Mouse (Mus musculus) heart, adult 2 months (tissue): ENCODE results near the gene Sfxn3. TPM values are rescaled to one million over a fixed set of nuclear protein-coding genes. Genes with fewer than 3 reads are reported as not detected.
A peak's percentile ranks its signal among the peaks of the same experiment; 100 is the strongest.

ENCODE experiments used
- DNase-seq, 2 experiments: peaks; one replicate each; pipeline ENCODE4 v3.0.0; 2021
- H3K27ac ChIP-seq: fragments of 200-600 bp; 2 replicates; pipeline ENCODE4 v1.8.1; 2022
- H3K27me3 ChIP-seq: fragments of 200-500 bp; 2 replicates; pipeline ENCODE4 v1.6.1; 2012; ENCODE audit warnings: mild to moderate bottlenecking, low read length, inconsistent platforms, mixed read lengths; ENCODE audit not compliant: control insufficient read depth, insufficient read depth
- H3K36me3 ChIP-seq: fragments of 200-500 bp; 2 replicates; pipeline ENCODE4 v1.6.1; 2012; ENCODE audit warnings: low read length, inconsistent platforms; ENCODE audit not compliant: control insufficient read depth, insufficient read depth
- H3K4me1 ChIP-seq: fragments of 200-500 bp; 2 replicates; pipeline ENCODE4 v1.6.1; 2011; ENCODE audit warnings: low read length; ENCODE audit not compliant: control insufficient read depth, insufficient read depth
- H3K4me3 ChIP-seq: fragments of 200-600 bp; 2 replicates; pipeline ENCODE4 v1.8.1; 2022
- H3K79me2 ChIP-seq: fragments of 200-500 bp; replicated peaks from 2 replicates; pipeline ENCODE4 v1.6.1; 2012; ENCODE audit warnings: mild to moderate bottlenecking, inconsistent platforms, low read length, moderate library complexity, mixed read lengths; ENCODE audit not compliant: control insufficient read depth, insufficient read depth
- H3K9ac ChIP-seq: fragments of 200-500 bp; 2 replicates; pipeline ENCODE4 v1.6.1; 2012; ENCODE audit warnings: low read depth, mild to moderate bottlenecking, control low read depth, inconsistent platforms, low read length, mixed read lengths
- CTCF ChIP-seq: fragments of 200-600 bp; IDR thresholded peaks from 2 replicates; pipeline ENCODE4 v1.8.1; 2022; ENCODE audit warnings: antibody characterized with exemption, mild to moderate bottlenecking, moderate library complexity
- EP300 ChIP-seq: fragments of 200-500 bp; IDR thresholded peaks from 2 replicates; pipeline ENCODE4 v1.6.1; 2011; ENCODE audit warnings: low read depth, low read length, control low read depth; ENCODE audit not compliant: insufficient read depth
- POLR2A ChIP-seq: fragments of 200-500 bp; IDR thresholded peaks from 2 replicates; pipeline ENCODE4 v1.6.1; 2011; ENCODE audit warnings: mild to moderate bottlenecking, low read depth, low read length, control low read depth; ENCODE audit not compliant: insufficient read depth
- WGBS: fragments of 180-500 bp; shearing (Covaris S2); methylation state at CpG from one replicate; pipeline ENCODE4 v1.1.7; 2018; 5-methylcytosine and 5-hydroxymethylcytosine counted together
- intact Hi-C: fragments of 180-260 bp; cut with DNase I; formaldehyde crosslinking; loops from one replicate; pipeline ENCODE4 v1.15.1; 2025
- polyA plus RNA-seq: library from polyadenylated mRNA; depleted of rRNA; stranded (reverse); fragments of >200 nt; gene quantifications from 2 replicates; pipeline ENCODE4 v1.2.3, GENCODE M21; 2012
- total RNA-seq, 2 experiments: library from RNA; stranded (reverse); gene quantifications; 2 replicates each; pipeline ENCODE4 v1.2.3; 2021

The Sfxn3 gene
- total and polyA plus RNA-seq, 3 experiments, result 10.0 to 15.5 (median 11.1) TPM

GRCm38 (mm10) chr19:45017216-45017771 lies 30.0 kb upstream of the Sfxn3 start:
- H3K27ac ChIP-seq, result peak overlapping the region; percentile 100
- H3K36me3 ChIP-seq, result peaks cover 17% of the 10 kb centered on the region
- H3K27me3 ChIP-seq, result no peaks in the 10 kb centered on the region
- WGBS, result 1% methylated on average over 27 of the region's 27 CpGs
- TF ChIP-seq POLR2A (peak; percentile 71; the same call in 1 of the 2 replicates), CTCF (peak; percentile 73), EP300 (no peak)
- H3K79me2 ChIP-seq, result peaks cover 3% of the 10 kb centered on the region
- peak; percentile 89 to 90 for DNase-seq
- peak overlapping the region; percentile 87 for H3K4me3 ChIP-seq
- peaks cover 21% of the 10 kb centered on the region for H3K4me1 ChIP-seq
- peak overlapping the region; percentile 98 for H3K9ac ChIP-seq
- intact Hi-C loops, result loop anchor here (5.0 kb wide), 1 partner anchor 85 kb away; the partner anchor contains the start of gene Slf2

GRCm38 (mm10) chr19:45017909-45018308 lies 29.4 kb upstream of the Sfxn3 start:
- TF ChIP-seq POLR2A (0 out of 2 replicates have a peak, but pooled peaks have one; percentile 10), CTCF (no peak)
- peak; percentile 94 to 95 for DNase-seq
- Histone ChIP-seq H3K4me3 (peak overlapping the region; percentile 71), H3K27me3 (no peaks in the 10 kb centered on the region), H3K9ac (peak overlapping the region; percentile 98), H3K27ac (peak overlapping the region; percentile 94), H3K36me3 (peaks cover 18% of the 10 kb centered on the region), H3K4me1 (peaks cover 22% of the 10 kb centered on the region), H3K79me2 (peaks cover 3% of the 10 kb centered on the region)
- 1% methylated on average over 47 of the region's 48 CpGs for WGBS
- intact Hi-C loops, result loop anchor here (5.0 kb wide), 1 partner anchor 86 kb away; the partner anchor contains the start of gene Slf2

GRCm38 (mm10) chr19:45018351-45018831 lies 28.9 kb upstream of the Sfxn3 start:
- 0 out of 2 replicates have a peak, but pooled peaks have one; percentile 43 for TF ChIP-seq POLR2A
- no peak for TF ChIP-seq EP300
- DNase-seq, result peak; percentile 63 to 71
- intact Hi-C loops, result loop anchor here (5.0 kb wide), 1 partner anchor 86 kb away; the partner anchor contains the start of gene Slf2
- WGBS, result 3% methylated on average over 13 of the region's 13 CpGs
- peak overlapping the region; percentile 98 for H3K9ac ChIP-seq
- peaks cover 18% of the 10 kb centered on the region for H3K36me3 ChIP-seq
- H3K4me1 ChIP-seq, result peaks cover 22% of the 10 kb centered on the region
- peaks cover 3% of the 10 kb centered on the region for H3K79me2 ChIP-seq
- no peaks in the 10 kb centered on the region for H3K27me3 ChIP-seq
- peak overlapping the region; percentile 71 for H3K4me3 ChIP-seq
- peak overlapping the region; percentile 94 for H3K27ac ChIP-seq

- H3K9ac ChIP-seq, result peak overlapping the region; percentile 29; the same call in 1 of the 2 replicates
- 17% methylated on average over 6 of the region's 6 CpGs for WGBS
- TF ChIP-seq POLR2A (no peak), EP300 (peak; percentile 95), CTCF (no peak)
- H3K4me3 ChIP-seq, result peak overlapping the region; percentile 45
- H3K4me1 ChIP-seq, result peaks cover 18% of the 10 kb centered on the region
- H3K36me3 ChIP-seq, result peaks cover 18% of the 10 kb centered on the region
- peak; percentile 73 to 85 for DNase-seq
- H3K27me3 ChIP-seq, result no peaks in the 10 kb centered on the region
- peaks cover 7% of the 10 kb centered on the region for H3K79me2 ChIP-seq
- peak overlapping the region; percentile 94 for H3K27ac ChIP-seq
- intact Hi-C loops, result no loop called here
Measured at GRCm38 (mm10) chr19:45020348-45020747, 27.0 kb upstream of the Sfxn3 start.

- DNase-seq, result peak in 1 of 2 experiments; percentile 14
- peak overlapping the region; percentile 72 for H3K27ac ChIP-seq
- peaks cover 18% of the 10 kb centered on the region for H3K4me1 ChIP-seq
- H3K36me3 ChIP-seq, result peaks cover 21% of the 10 kb centered on the region
- intact Hi-C loops, result no loop called here
- WGBS, result 47% methylated on average over 15 of the region's 15 CpGs
- no peaks in the 10 kb centered on the region for H3K27me3 ChIP-seq
- no peak for TF ChIP-seq POLR2A
- no peak for TF ChIP-seq CTCF
- no peak for TF ChIP-seq EP300
- H3K9ac ChIP-seq, result peak overlapping the region; percentile 61
- peaks cover 7% of the 10 kb centered on the region for H3K79me2 ChIP-seq
- peak overlapping the region; percentile 11; the same call in 1 of the 2 replicates for H3K4me3 ChIP-seq
Measured at GRCm38 (mm10) chr19:45021362-45021761, 25.9 kb upstream of the Sfxn3 start.

GRCm38 (mm10) chr19:45023993-45024392 lies 23.3 kb upstream of the Sfxn3 start:
- no peak for DNase-seq
- no peaks in the 10 kb centered on the region for H3K27me3 ChIP-seq
- no peak overlapping the region for H3K4me3 ChIP-seq
- peaks cover 7% of the 10 kb centered on the region for H3K79me2 ChIP-seq
- H3K36me3 ChIP-seq, result peaks cover 26% of the 10 kb centered on the region
- no peak overlapping the region for H3K27ac ChIP-seq
- intact Hi-C loops, result no loop called here
- H3K9ac ChIP-seq, result no peak overlapping the region
- TF ChIP-seq EP300 (no peak), CTCF (no peak), POLR2A (no peak)
- H3K4me1 ChIP-seq, result peaks cover 27% of the 10 kb centered on the region
- WGBS, result 75% methylated on average over 11 of the region's 11 CpGs
